Mouse (Mus musculus): ENCODE measurements around the gene Psat1. TPM values are rescaled to one million over a fixed set of nuclear protein-coding genes. Genes with fewer than 3 reads are reported as not detected.

The Psat1 gene
- polyA plus RNA-seq, 1 experiment, result 93.3 TPM

- no peak for DNase-seq (ENCODE audit: low read depth)
Measured at GRCm38 (mm10) chr19:15924866-15925718, 22.0 kb downstream of the Psat1 start.

GRCm38 (mm10) chr19:15924181-15924865, 22.8 kb downstream of the Psat1 start:
- no peak for DNase-seq (ENCODE audit: low read depth)

- no peak for DNase-seq (ENCODE audit: low read depth)
Measured at GRCm38 (mm10) chr19:15923426-15923825, 23.7 kb downstream of the Psat1 start.

- no peak for DNase-seq (ENCODE audit: low read depth)
Measured at GRCm38 (mm10) chr19:15919336-15919735, 27.8 kb downstream of the Psat1 start.

- no peak for DNase-seq (ENCODE audit: low read depth)
Measured at GRCm38 (mm10) chr19:15918111-15918510, 29.0 kb downstream of the Psat1 start.

- DNase-seq (ENCODE audit: low read depth), result no peak
Measured at GRCm38 (mm10) chr19:15913249-15913997, 33.7 kb downstream of the Psat1 start.

- DNase-seq (ENCODE audit: low read depth), result no peak
Measured at GRCm38 (mm10) chr19:15911441-15911840, 35.7 kb downstream of the Psat1 start.

GRCm38 (mm10) chr19:15910987-15911386, 36.1 kb downstream of the Psat1 start:
- no peak for DNase-seq (ENCODE audit: low read depth)

- no peak for DNase-seq (ENCODE audit: low read depth)
Measured at GRCm38 (mm10) chr19:15910488-15910887, 36.6 kb downstream of the Psat1 start.

- DNase-seq (ENCODE audit: low read depth), result no peak
Measured at GRCm38 (mm10) chr19:15908016-15908415, 39.1 kb downstream of the Psat1 start.

GRCm38 (mm10) chr19:15904734-15905133, 42.4 kb downstream of the Psat1 start:
- no peak for DNase-seq (ENCODE audit: low read depth)

GRCm38 (mm10) chr19:15903508-15904480, 43.3 kb downstream of the Psat1 start:
- DNase-seq (ENCODE audit: low read depth), result no peak

- DNase-seq (ENCODE audit: low read depth), result peak; percentile 83
Measured at GRCm38 (mm10) chr19:15895681-15896080, 51.5 kb downstream of the Psat1 start.

GRCm38 (mm10) chr19:15892146-15892545, 55.0 kb downstream of the Psat1 start:
- no peak for DNase-seq (ENCODE audit: low read depth)

- DNase-seq (ENCODE audit: low read depth), result no peak
Measured at GRCm38 (mm10) chr19:15888466-15888865, 58.7 kb downstream of the Psat1 start.

- no peak for DNase-seq (ENCODE audit: low read depth)
Measured at GRCm38 (mm10) chr19:15882705-15883426, 64.3 kb downstream of the Psat1 start.

GRCm38 (mm10) chr19:15880731-15881130, 66.4 kb downstream of the Psat1 start:
- DNase-seq (ENCODE audit: low read depth), result no peak

- no peak for DNase-seq (ENCODE audit: low read depth)
Measured at GRCm38 (mm10) chr19:15879271-15879670, 67.9 kb downstream of the Psat1 start.

GRCm38 (mm10) chr19:15868865-15869698, 78.1 kb downstream of the Psat1 start:
- DNase-seq (ENCODE audit: low read depth), result no peak

GRCm38 (mm10) chr19:15866851-15867250, 80.3 kb downstream of the Psat1 start:
- DNase-seq (ENCODE audit: low read depth), result no peak

Measured in gonadal fat pad, adult 2 months (tissue).